Mouse (Mus musculus) spleen, adult 2 months (tissue): Measurements from ENCODE around the gene Hip1r. TPM values are rescaled to one million over a fixed set of nuclear protein-coding genes. Genes with fewer than 3 reads are reported as not detected.
A peak's percentile ranks its signal among the peaks of the same experiment; 100 is the strongest.

Source experiments
- DNase-seq, 2 experiments: peaks; one replicate each; pipeline versions ENCODE4 v3.0.0 to v3.0.0-alpha.2; 2012 to 2021; ENCODE audit warnings: low spot score in 2 of 2, low read depth in 1 of 2
- H3K27ac ChIP-seq: fragments of 200-500 bp; 2 replicates; pipeline ENCODE4 v1.5.1; 2012; ENCODE audit warnings: low read length, inconsistent platforms; ENCODE audit not compliant: insufficient read depth
- H3K27me3 ChIP-seq: fragments of 200-500 bp; 2 replicates; pipeline ENCODE4 v1.6.1; 2012; ENCODE audit warnings: mild to moderate bottlenecking, moderate library complexity, low read length, inconsistent platforms; ENCODE audit not compliant: control insufficient read depth, insufficient read depth
- H3K36me3 ChIP-seq: fragments of 200-500 bp; 2 replicates; pipeline ENCODE4 v1.6.1; 2012; ENCODE audit warnings: mild to moderate bottlenecking, low read length, inconsistent platforms; ENCODE audit not compliant: control insufficient read depth, insufficient read depth
- H3K4me1 ChIP-seq: fragments of 200-500 bp; 2 replicates; pipeline ENCODE4 v1.6.1; 2011; ENCODE audit warnings: inconsistent platforms; ENCODE audit not compliant: control insufficient read depth, insufficient read depth, insufficient read length
- H3K4me3 ChIP-seq: fragments of 200-500 bp; 2 replicates; pipeline ENCODE4 v1.5.1; 2011; ENCODE audit warnings: mild to moderate bottlenecking, inconsistent platforms; ENCODE audit not compliant: insufficient read depth, insufficient read length; ENCODE audit errors: extremely low read depth
- CTCF ChIP-seq: fragments of 200-500 bp; IDR thresholded peaks from 2 replicates; pipeline ENCODE4 v1.5.1; 2011; ENCODE audit warnings: mild to moderate bottlenecking, inconsistent platforms; ENCODE audit not compliant: insufficient read depth, insufficient read length, insufficient replicate concordance; ENCODE audit errors: extremely low read depth
- POLR2A ChIP-seq: fragments of 200-500 bp; IDR thresholded peaks from 2 replicates; pipeline ENCODE4 v1.6.1; 2011; ENCODE audit warnings: low read depth, low read length, inconsistent platforms
- WGBS: fragments of 180-500 bp; shearing (Covaris S2); methylation state at CpG from one replicate; pipeline ENCODE4 v1.1.7; 2018; 5-methylcytosine and 5-hydroxymethylcytosine counted together
- polyA plus RNA-seq: library from polyadenylated mRNA; depleted of rRNA; stranded (reverse); fragments of >200 nt; gene quantifications from 2 replicates; pipeline ENCODE4 v1.2.3, GENCODE M21; 2012

Hip1r gene
- polyA plus RNA-seq, 1 experiment = 46.3 TPM

DNA sequence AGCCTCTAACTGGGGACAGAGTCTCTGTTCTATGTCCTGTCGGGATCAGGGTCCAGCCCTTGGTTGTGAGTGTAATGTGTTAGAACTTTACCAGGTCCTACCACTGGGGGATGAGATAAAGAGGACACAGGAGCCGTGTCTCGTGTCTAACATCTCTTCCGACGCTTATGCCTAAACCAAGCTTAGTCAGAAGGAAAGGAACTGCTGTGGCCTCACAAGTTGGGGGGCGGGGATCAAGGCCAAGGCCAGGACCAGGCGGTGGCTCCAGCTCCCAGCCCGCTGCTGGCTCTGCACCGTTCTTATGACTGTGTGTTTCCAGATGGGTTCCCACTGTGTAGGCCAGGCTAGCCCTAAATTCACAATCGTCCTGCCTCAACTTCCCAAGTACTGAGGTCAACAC lies 39.5 kb downstream of the Hip1r start:
- Histone ChIP-seq H3K4me1 (peaks cover 56% of the 10 kb centered on the region; the same call in 1 of the 2 replicates), H3K27me3 (no peaks in the 10 kb centered on the region), H3K4me3 (no peak overlapping the region), H3K27ac (peak overlapping the region; percentile 0), H3K36me3 (peaks cover 12% of the 10 kb centered on the region)
- DNase-seq = no peak
- TF ChIP-seq POLR2A (no peak), CTCF (no peak)
- WGBS = 73% methylated on average over 10 of the region's 10 CpGs

DNA sequence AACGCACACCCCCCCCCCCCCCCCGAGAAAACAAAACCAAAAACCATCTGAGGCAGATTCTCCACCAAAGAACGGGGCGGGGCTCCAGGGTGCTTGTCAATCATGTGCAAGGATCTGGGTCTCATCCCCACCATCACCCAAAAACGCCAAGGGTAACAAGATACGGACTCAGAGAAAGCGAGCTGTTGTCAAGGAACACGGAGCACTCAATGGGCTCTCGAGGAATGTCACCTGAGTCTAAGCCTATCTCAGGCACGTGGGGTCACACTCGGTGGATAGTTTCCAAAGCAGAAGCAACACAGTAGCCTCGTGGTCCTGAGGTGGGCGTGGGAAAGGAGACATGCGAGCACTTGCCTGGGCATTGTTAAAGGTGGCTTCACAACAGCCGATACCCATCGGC lies 40.3 kb downstream of the Hip1r start:
- H3K27ac ChIP-seq = peak overlapping the region; percentile 86
- H3K4me3 ChIP-seq = no peak overlapping the region
- TF ChIP-seq POLR2A (no peak), CTCF (no peak)
- peaks cover 62% of the 10 kb centered on the region; the same call in 1 of the 2 replicates for H3K4me1 ChIP-seq
- WGBS = 61% methylated on average over 16 of the region's 16 CpGs
- no peak for DNase-seq
- H3K27me3 ChIP-seq = no peaks in the 10 kb centered on the region
- peaks cover 6% of the 10 kb centered on the region; the same call in 1 of the 2 replicates for H3K36me3 ChIP-seq

DNA sequence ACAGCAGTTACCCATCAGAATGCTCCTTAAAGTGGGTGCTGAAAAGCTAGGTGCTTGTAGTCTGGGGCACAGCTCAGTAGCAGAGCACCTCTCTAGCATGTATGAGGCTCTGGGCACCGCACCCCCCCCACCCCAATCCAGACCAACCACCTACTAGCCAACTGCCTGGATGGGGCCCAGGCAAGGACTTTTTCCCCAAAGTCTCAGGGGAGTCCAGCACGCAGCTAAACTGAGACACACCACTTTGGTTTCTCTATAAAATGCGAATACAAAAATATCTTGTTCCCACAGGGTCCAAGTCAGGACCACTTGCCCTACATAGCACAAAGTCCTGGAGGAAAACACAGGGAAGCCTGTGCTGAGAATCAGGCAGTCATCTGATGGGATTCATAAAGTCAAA lies 40.8 kb downstream of the Hip1r start:
- H3K4me1 ChIP-seq = peaks cover 66% of the 10 kb centered on the region; the same call in 1 of the 2 replicates
- WGBS = 39% methylated on average over 3 of the region's 3 CpGs
- TF ChIP-seq CTCF (no peak), POLR2A (no peak)
- 0 out of 2 replicates have a peak, but pooled peaks cover 3% of the 10 kb centered on the region for H3K36me3 ChIP-seq
- H3K27me3 ChIP-seq = no peaks in the 10 kb centered on the region
- no peak for DNase-seq
- H3K27ac ChIP-seq = peak overlapping the region; percentile 86
- H3K4me3 ChIP-seq = no peak overlapping the region

DNA sequence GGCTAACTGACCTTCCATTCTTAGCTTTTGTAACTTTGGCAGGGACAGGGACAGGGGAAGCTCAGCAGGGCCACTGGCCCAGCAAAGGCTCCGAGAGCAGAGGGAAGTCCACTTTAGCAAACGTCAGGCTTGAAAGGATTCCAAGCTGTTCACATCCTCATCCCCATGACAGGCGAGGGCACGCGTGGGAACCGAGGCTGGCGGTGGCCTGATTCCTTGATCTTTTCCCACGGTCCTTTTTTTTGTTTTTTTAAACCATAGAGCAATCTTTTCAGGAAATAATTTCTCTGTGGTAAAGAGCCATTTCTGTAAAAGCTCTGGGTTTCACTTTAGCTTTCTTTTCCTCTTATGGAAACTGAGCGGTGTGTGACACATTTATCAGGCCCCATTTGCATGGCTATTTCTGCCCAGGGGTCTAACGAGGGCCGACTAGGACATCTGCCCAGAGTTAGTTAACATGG lies 41.4 kb downstream of the Hip1r start:
- H3K27me3 ChIP-seq = no peaks in the 10 kb centered on the region
- peak overlapping the region; percentile 86 for H3K27ac ChIP-seq
- TF ChIP-seq POLR2A (no peak), CTCF (no peak)
- peak in 1 of 2 experiments; percentile 40 for DNase-seq
- H3K4me1 ChIP-seq = peaks cover 71% of the 10 kb centered on the region; the same call in 1 of the 2 replicates
- 11% methylated on average over 11 of the region's 11 CpGs for WGBS
- 0 out of 2 replicates have a peak, but pooled peaks cover 1% of the 10 kb centered on the region for H3K36me3 ChIP-seq
- H3K4me3 ChIP-seq = peak overlapping the region; percentile 45

DNA sequence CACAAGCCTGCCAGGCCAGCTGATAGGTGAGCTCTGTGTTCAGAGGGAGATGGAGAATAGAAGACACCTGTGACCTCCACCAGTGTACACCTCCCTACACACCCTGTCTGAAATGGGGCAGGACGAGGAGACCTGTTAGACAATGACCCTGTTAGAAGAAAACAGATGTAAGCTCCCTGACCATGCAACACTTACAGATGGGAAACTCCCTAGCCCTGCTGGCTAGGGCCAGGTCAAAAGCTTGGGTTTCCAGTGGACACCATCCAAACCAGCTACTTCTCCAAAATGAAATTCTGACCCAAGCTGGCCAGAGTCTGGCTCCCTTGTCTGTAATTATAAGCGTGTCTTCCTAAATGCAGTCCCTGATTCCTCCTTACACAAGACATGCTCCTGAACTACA lies 42.3 kb downstream of the Hip1r start:
- DNase-seq = no peak
- Histone ChIP-seq H3K36me3 (no peaks in the 10 kb centered on the region), H3K27me3 (no peaks in the 10 kb centered on the region), H3K4me1 (peaks cover 74% of the 10 kb centered on the region; the same call in 1 of the 2 replicates), H3K4me3 (no peak overlapping the region), H3K27ac (peak overlapping the region; percentile 86)
- TF ChIP-seq POLR2A = no peak
- TF ChIP-seq CTCF = no peak
- WGBS = 43% methylated on average over 2 of the region's 2 CpGs

DNA sequence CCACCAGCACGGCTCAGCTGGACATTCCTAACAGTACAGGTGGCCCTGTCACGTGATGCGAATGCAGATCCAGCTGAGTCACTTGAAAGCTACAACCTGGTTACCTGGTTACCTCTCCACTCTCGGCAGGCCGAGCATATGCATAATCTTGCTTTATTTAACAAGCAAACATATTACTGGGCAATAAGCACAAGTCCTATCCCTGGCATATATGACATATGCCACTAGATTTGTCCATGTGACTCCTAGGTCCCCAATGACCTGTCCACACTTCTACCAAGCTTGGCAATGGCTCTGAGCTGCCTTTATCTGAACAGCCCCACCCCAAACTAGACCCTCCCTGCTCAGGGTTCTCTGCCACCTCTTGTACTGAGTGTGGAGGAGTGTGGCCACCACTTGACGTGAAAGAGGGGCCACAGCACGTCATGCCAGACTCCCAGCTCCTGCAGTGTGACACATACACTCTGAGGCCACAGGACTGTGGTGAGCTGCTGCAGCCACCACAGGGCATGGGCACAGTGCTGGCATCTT lies 42.9 kb downstream of the Hip1r start:
- Histone ChIP-seq H3K27me3 (no peaks in the 10 kb centered on the region), H3K4me1 (peaks cover 73% of the 10 kb centered on the region; the same call in 1 of the 2 replicates), H3K4me3 (no peak overlapping the region), H3K36me3 (no peaks in the 10 kb centered on the region), H3K27ac (no peak overlapping the region)
- 87% methylated on average over 7 of the region's 7 CpGs for WGBS
- TF ChIP-seq CTCF (no peak), POLR2A (no peak)
- DNase-seq = no peak

DNA sequence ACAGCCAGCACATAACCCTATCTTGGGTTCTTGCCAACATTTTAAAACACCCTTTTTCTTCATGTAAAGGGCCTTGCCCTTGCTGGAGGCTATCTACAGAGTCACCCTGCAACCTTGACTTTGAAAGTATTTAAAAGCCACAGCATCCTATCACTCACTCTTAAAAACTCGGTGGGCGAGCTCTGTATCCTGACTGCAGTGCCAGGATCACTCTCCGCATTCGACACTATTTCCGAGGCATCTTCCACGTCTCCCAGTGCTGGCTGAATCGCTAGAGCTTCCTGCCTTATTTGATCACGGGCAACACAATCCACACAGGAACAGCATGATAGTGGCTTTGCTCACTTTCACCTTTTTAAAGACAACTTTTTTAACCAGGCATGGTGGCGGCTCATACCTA lies 44.5 kb downstream of the Hip1r start:
- no peaks in the 10 kb centered on the region for H3K36me3 ChIP-seq
- no peak for TF ChIP-seq CTCF
- no peak for TF ChIP-seq POLR2A
- H3K27me3 ChIP-seq = no peaks in the 10 kb centered on the region
- DNase-seq = no peak
- 84% methylated on average over 9 of the region's 9 CpGs for WGBS
- peaks cover 72% of the 10 kb centered on the region for H3K4me1 ChIP-seq
- H3K27ac ChIP-seq = no peak overlapping the region
- H3K4me3 ChIP-seq = no peak overlapping the region
